Mouse (Mus musculus) forebrain, embryonic 14.5 days (tissue): ENCODE measurements at regions not wholly inside any gene's neighbourhood (a gene's known extent, or its start where the extent isn't known, plus 50 kb on each side); places are given as distances from the start of the nearest gene placed in this dataset.

Experiments
- ATAC-seq: fragments of 200-750 bp; cut with Nextera tagmentation; 2 replicates; pipeline ENCODE4 v1.8.0; 2017; ENCODE audit warnings: mild to moderate bottlenecking, moderate library complexity
- DNase-seq: peaks from one replicate; pipeline ENCODE4 v3.0.0-alpha.2; 2015; ENCODE audit warnings: low spot score
- H3K27ac ChIP-seq: fragments of 300-500 bp; sonication (generic); 2 replicates; pipeline ENCODE4 v1.5.1; 2014; ENCODE audit warnings: low read depth, mild to moderate bottlenecking, control low read depth, low read length, moderate library complexity
- H3K27me3 ChIP-seq: fragments of 300-500 bp; sonication (generic); replicated peaks from 2 replicates; pipeline ENCODE4 v1.6.1; 2014; ENCODE audit warnings: low read length, control low read depth, mixed read lengths; ENCODE audit not compliant: control insufficient read depth, insufficient read depth
- H3K36me3 ChIP-seq: fragments of 300-500 bp; sonication (generic); 2 replicates; pipeline ENCODE4 v1.6.1; 2014; ENCODE audit warnings: low read length, control low read depth; ENCODE audit not compliant: control insufficient read depth, insufficient read depth
- H3K4me1 ChIP-seq: fragments of 300-500 bp; sonication (generic); 2 replicates; pipeline ENCODE4 v1.6.1; 2014; ENCODE audit warnings: antibody characterized with exemption, low read length, control low read depth; ENCODE audit not compliant: control insufficient read depth, insufficient read depth
- H3K4me2 ChIP-seq: fragments of 300-500 bp; sonication (generic); 2 replicates; pipeline ENCODE4 v1.6.1; 2014; ENCODE audit warnings: mild to moderate bottlenecking, control low read depth, low read length
- H3K4me3 ChIP-seq: fragments of 300-500 bp; sonication (generic); 2 replicates; pipeline ENCODE4 v1.5.1; 2014; ENCODE audit warnings: low read depth, low read length, control low read depth
- H3K9ac ChIP-seq: fragments of 300-500 bp; sonication (generic); 2 replicates; pipeline ENCODE4 v1.6.1; 2014; ENCODE audit warnings: mild to moderate bottlenecking, low read length, control low read depth, moderate library complexity
- H3K9me3 ChIP-seq: fragments of 300-500 bp; sonication (generic); replicated peaks from 2 replicates; pipeline ENCODE4 v1.6.1; 2016; ENCODE audit warnings: low read length, control low read depth, mixed read lengths; ENCODE audit not compliant: control insufficient read depth
- WGBS: fragments of 180-500 bp; shearing (Covaris S2); extraction: QIAGEN DNeasy Blood & Tissue Kit; methylation state at CpG from one replicate; pipeline ENCODE4 v1.1.7; 2014; 5-methylcytosine and 5-hydroxymethylcytosine counted together

DNA sequence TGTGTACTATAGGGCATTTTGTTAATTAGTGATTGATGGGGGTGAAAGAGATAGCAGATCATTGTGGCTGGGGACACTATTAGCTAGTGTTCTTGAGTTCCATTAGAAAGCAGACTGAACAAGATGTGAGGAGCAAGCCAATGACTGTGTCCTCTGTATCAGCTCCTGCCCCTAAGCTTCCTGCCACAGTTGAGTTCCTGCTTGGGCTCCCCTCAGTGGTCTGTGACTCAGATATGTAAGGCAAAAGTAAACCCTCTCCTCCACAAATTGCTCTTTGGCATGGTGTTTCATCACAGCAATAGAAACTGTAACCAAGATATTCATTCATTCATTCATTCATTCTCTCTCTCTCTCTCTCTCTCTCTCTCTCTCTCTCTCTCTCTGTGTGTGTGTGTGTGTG lies 169.7 kb upstream of the Rasa1 start:
- Histone ChIP-seq H3K9ac (no peak overlapping the region), H3K4me2 (no peak overlapping the region), H3K9me3 (no peaks in the 10 kb centered on the region), H3K27ac (no peak overlapping the region), H3K36me3 (no peaks in the 10 kb centered on the region), H3K4me1 (no peaks in the 10 kb centered on the region), H3K27me3 (no peaks in the 10 kb centered on the region), H3K4me3 (no peak overlapping the region)
- ATAC-seq (no peak), DNase-seq (no peak)

DNA sequence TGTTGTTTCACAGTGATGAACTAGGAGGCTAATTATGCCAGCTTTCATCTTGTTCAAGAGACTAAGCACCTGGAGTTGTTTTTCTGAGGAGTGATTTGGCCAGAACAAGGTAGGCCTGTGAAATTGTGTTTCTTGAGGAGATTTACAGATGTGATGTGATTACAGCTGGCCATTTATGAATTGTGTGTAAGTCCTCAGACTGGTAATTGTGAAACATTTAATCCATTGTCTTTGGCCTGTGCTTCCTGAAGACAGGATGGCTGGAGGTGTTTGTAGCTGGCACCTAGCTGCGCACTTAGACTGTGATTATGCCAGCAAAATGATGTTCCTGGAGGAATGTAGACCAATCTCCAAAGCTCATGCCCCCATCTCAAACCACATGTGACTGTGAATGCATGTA lies 150.7 kb upstream of the Rasa1 start:
- no peaks in the 10 kb centered on the region for H3K27me3 ChIP-seq
- WGBS: 100% methylated on average over 1 of the region's 1 CpGs
- no peaks in the 10 kb centered on the region for H3K9me3 ChIP-seq
- H3K36me3 ChIP-seq: no peaks in the 10 kb centered on the region
- no peak overlapping the region for H3K9ac ChIP-seq
- DNase-seq: no peak
- no peak for ATAC-seq
- H3K4me3 ChIP-seq: no peak overlapping the region
- H3K4me2 ChIP-seq: no peak overlapping the region
- H3K4me1 ChIP-seq: no peaks in the 10 kb centered on the region
- H3K27ac ChIP-seq: no peak overlapping the region

DNA sequence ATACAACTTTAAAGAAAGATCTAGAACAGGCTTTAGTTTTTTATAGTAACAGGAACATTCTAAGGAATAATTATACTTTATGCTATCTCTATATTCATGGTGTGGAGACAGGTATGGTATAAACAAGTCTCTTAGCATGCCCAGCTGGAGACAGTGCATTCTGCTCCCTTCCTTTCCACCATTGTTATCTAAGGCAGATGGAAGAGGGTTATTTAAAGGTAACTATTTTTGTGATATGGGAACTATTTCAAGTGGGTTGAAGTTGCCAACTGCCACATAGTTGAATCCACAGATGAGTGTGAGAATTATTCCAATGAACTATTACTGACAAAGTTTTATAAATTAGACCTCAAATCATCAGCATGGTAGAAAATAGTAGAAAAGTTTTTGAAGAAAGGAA lies 148.9 kb upstream of the Rasa1 start:
- no peaks in the 10 kb centered on the region for H3K27me3 ChIP-seq
- no peaks in the 10 kb centered on the region for H3K36me3 ChIP-seq
- no peaks in the 10 kb centered on the region for H3K9me3 ChIP-seq
- no peak overlapping the region for H3K9ac ChIP-seq
- no peak overlapping the region for H3K4me3 ChIP-seq
- DNase-seq: no peak
- H3K4me2 ChIP-seq: no peak overlapping the region
- H3K27ac ChIP-seq: no peak overlapping the region
- no peak for ATAC-seq
- H3K4me1 ChIP-seq: no peaks in the 10 kb centered on the region

DNA sequence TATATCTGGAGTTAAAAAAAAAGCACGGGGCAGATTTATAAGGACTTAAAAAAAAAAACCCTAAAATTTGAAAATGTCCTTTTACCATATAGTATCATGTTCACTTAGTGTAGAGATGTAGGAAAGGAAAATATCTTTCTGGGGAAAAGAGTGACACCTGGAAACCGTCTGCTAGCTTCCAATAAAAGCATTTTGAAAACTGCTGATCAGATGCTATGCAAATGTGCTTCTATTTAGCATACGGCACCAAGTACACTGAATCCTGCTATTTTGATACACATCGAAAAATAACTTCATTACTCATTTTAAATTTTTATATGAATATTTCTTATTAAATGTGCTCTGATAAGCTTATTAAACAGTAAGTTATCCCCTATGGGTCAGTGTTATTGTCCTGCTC lies 148.1 kb upstream of the Rasa1 start:
- Histone ChIP-seq H3K9me3 (no peaks in the 10 kb centered on the region), H3K4me3 (no peak overlapping the region), H3K27me3 (no peaks in the 10 kb centered on the region), H3K27ac (no peak overlapping the region), H3K4me2 (no peak overlapping the region), H3K9ac (no peak overlapping the region), H3K4me1 (no peaks in the 10 kb centered on the region), H3K36me3 (no peaks in the 10 kb centered on the region)
- WGBS: 81% methylated on average over 4 of the region's 4 CpGs
- ATAC-seq (no peak), DNase-seq (no peak)

DNA sequence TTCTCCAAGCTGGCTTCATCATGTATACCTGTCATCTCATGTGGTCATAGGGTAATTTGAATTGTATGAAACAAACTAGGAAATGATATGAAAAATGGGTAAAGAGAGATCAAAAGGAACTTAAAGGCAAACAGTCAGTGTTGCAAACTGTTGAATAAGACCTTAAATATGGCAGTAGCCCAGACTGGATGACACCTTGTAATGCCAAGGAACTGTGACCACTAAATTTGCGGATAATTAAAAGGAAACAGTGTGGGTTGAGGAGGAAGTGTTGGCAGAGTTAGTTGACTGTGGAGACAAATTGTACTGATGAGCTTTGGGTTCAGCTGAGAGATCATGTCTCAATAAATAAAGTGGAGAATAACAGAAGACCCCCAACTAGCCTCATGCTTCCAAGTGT lies 147.3 kb upstream of the Rasa1 start:
- Histone ChIP-seq H3K4me3 (no peak overlapping the region), H3K4me2 (no peak overlapping the region), H3K27ac (no peak overlapping the region), H3K27me3 (no peaks in the 10 kb centered on the region), H3K4me1 (no peaks in the 10 kb centered on the region), H3K36me3 (no peaks in the 10 kb centered on the region), H3K9ac (no peak overlapping the region), H3K9me3 (no peaks in the 10 kb centered on the region)
- 89% methylated on average over 1 of the region's 1 CpGs for WGBS
- no peak for DNase-seq
- no peak for ATAC-seq

DNA sequence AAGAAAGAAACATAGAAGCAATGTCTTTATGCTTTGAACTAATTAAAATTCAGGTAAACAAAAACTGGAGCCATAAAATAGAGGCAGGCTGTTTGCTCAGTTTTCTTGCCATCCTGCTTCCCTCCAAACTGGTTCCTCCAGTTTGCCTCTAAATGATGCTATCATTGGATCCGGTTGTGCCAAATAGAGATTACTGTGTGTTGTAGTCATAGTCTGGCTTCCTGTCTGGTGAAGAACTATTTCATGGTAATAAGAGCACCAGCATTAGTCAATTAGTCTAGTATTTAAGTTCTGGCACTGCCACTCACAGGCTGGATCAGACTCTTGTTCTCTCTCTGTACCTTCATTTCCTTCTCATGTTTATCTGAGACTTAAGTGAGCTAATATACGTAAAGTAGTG lies 141.9 kb upstream of the Rasa1 start:
- peak; percentile 22 for DNase-seq
- H3K9me3 ChIP-seq: no peaks in the 10 kb centered on the region
- ATAC-seq: no peak
- H3K36me3 ChIP-seq: no peaks in the 10 kb centered on the region
- 77% methylated on average over 2 of the region's 2 CpGs for WGBS
- no peak overlapping the region for H3K27ac ChIP-seq
- no peaks in the 10 kb centered on the region for H3K4me1 ChIP-seq
- no peaks in the 10 kb centered on the region for H3K27me3 ChIP-seq
- no peak overlapping the region for H3K4me3 ChIP-seq
- no peak overlapping the region for H3K9ac ChIP-seq
- H3K4me2 ChIP-seq: no peak overlapping the region

DNA sequence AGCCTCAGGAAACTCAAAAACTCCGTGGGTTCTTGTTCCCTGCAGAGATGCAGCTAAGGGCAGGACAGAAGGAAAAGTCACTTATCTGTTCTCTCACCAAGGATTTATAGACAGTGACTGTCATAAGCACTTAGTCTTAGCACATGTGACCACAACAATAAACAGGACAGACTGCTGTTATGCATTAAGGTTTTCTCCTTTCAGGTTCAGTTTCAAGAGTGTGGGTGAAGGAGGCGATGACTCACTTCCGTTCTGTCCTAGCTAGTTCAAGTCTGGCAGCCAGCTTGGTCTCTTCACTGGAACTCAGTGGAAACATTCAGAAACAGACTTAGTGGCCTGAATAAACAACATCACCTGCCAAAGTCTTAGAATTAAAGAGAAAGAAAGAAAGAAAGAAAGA lies 141.1 kb upstream of the Rasa1 start:
- Histone ChIP-seq H3K27ac (no peak overlapping the region), H3K4me3 (no peak overlapping the region), H3K9ac (no peak overlapping the region), H3K27me3 (no peaks in the 10 kb centered on the region), H3K9me3 (no peaks in the 10 kb centered on the region), H3K36me3 (no peaks in the 10 kb centered on the region), H3K4me1 (no peaks in the 10 kb centered on the region), H3K4me2 (no peak overlapping the region)
- no peak for DNase-seq
- no peak for ATAC-seq
- 79% methylated on average over 3 of the region's 3 CpGs for WGBS

DNA sequence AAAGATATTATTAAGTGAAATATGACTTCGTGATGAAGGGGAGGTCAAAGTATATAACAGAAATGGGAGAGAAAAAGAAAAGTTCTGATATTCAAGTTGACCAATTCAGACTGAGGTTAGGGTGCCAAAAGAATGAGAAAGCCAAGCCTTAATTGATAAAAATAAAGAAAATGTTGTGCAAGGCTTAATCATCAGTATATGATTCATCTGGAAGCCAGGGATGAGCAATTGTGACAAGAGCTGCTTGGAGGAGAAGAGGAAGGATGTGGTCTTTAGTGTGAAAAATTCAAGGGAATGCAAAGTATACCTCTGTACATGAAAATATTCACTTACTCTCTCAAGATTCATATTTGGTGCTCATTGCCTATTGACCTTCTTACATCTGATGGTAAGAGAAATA lies 129.7 kb upstream of the Rasa1 start:
- 80% methylated on average over 1 of the region's 1 CpGs for WGBS
- Histone ChIP-seq H3K9ac (no peak overlapping the region), H3K4me1 (no peaks in the 10 kb centered on the region), H3K9me3 (no peaks in the 10 kb centered on the region), H3K27ac (no peak overlapping the region), H3K4me2 (no peak overlapping the region), H3K27me3 (no peaks in the 10 kb centered on the region), H3K4me3 (no peak overlapping the region), H3K36me3 (no peaks in the 10 kb centered on the region)
- DNase-seq (no peak), ATAC-seq (no peak)

DNA sequence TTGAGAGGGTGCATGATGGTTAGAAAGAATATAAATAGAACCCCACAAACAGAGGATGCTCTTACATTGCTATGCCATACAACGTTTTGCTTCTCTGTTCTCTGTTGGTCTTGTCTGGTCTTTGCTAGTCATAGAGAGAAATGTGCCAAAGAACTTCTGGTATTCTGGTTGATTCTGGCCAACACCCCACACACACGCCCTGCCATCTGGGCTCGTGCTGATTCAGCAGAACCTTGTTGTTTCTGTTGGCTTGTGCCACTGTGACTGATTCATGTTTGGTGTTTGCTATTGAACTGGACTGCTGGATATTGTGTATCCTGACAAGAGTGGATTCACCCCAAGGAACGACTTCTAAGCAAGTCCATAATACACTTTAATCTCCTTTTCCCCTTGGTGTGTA lies 126.0 kb upstream of the Rasa1 start:
- no peak overlapping the region for H3K4me2 ChIP-seq
- DNase-seq (no peak), ATAC-seq (no peak)
- H3K36me3 ChIP-seq: no peaks in the 10 kb centered on the region
- no peak overlapping the region for H3K9ac ChIP-seq
- H3K27me3 ChIP-seq: no peaks in the 10 kb centered on the region
- 78% methylated on average over 4 of the region's 4 CpGs for WGBS
- no peaks in the 10 kb centered on the region for H3K4me1 ChIP-seq
- no peak overlapping the region for H3K4me3 ChIP-seq
- no peaks in the 10 kb centered on the region for H3K9me3 ChIP-seq
- no peak overlapping the region for H3K27ac ChIP-seq

DNA sequence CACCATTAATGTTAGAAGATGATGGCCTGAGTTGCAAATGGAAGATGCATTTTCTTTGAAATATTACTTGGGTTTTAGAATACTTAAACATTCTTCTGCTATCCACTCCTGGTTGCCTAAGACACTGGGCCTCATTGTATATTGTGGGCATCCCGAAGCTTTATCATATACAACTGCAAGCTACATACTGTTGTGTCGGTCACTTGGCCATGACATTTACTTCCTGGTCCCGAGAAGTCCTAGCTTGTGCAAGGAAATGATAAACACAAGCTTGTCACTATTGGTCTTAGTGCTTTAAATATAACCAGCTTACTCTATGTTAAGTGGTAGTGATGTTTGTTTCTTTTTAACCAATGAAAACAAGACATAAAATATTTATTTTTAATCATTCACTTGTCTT lies 122.4 kb upstream of the Rasa1 start:
- no peak overlapping the region for H3K9ac ChIP-seq
- ATAC-seq (no peak), DNase-seq (no peak)
- H3K36me3 ChIP-seq: no peaks in the 10 kb centered on the region
- WGBS: 92% methylated on average over 3 of the region's 3 CpGs
- H3K4me3 ChIP-seq: no peak overlapping the region
- no peaks in the 10 kb centered on the region for H3K4me1 ChIP-seq
- H3K4me2 ChIP-seq: no peak overlapping the region
- no peak overlapping the region for H3K27ac ChIP-seq
- H3K27me3 ChIP-seq: no peaks in the 10 kb centered on the region
- H3K9me3 ChIP-seq: no peaks in the 10 kb centered on the region
